Mouse (Mus musculus) thymus, adult 2 months (tissue): ENCODE measurements around the gene Dnah12. TPM values are rescaled to one million over a fixed set of nuclear protein-coding genes. Genes with fewer than 3 reads are reported as not detected.

Source experiments
- DNase-seq: peaks from one replicate; pipeline ENCODE4 v3.0.0; 2021
- H3K27ac ChIP-seq: fragments of 200-500 bp; 2 replicates; pipeline ENCODE4 v1.5.1; 2012; ENCODE audit warnings: low read length, control low read depth; ENCODE audit not compliant: control insufficient read depth, insufficient read depth
- H3K27me3 ChIP-seq: fragments of 200-500 bp; 2 replicates; pipeline ENCODE4 v1.6.1; 2012; ENCODE audit warnings: mild to moderate bottlenecking, low read length, moderate library complexity, mixed read lengths; ENCODE audit not compliant: control insufficient read depth, insufficient read depth
- H3K36me3 ChIP-seq: fragments of 200-500 bp; 2 replicates; pipeline ENCODE4 v1.6.1; 2012; ENCODE audit warnings: mild to moderate bottlenecking, low read length, moderate library complexity; ENCODE audit not compliant: control insufficient read depth, insufficient read depth
- H3K4me1 ChIP-seq: fragments of 200-500 bp; replicated peaks from 2 replicates; pipeline ENCODE4 v1.6.1; 2012; ENCODE audit warnings: low read length; ENCODE audit not compliant: control insufficient read depth, insufficient read depth
- H3K4me3 ChIP-seq: fragments of 200-500 bp; 2 replicates; pipeline ENCODE4 v1.5.1; 2012; ENCODE audit warnings: mild to moderate bottlenecking, low read length, control low read depth, moderate library complexity; ENCODE audit not compliant: control insufficient read depth, insufficient read depth
- CTCF ChIP-seq: fragments of 200-500 bp; IDR thresholded peaks from 2 replicates; pipeline ENCODE4 v1.5.1; 2012; ENCODE audit warnings: mild to moderate bottlenecking, control low read depth, low read length, moderate library complexity, borderline replicate concordance; ENCODE audit not compliant: control insufficient read depth, poor library complexity, insufficient read depth; ENCODE audit errors: extremely low read depth
- POLR2A ChIP-seq: fragments of 200-500 bp; IDR thresholded peaks from 2 replicates; pipeline ENCODE4 v1.6.1; 2012; ENCODE audit warnings: mild to moderate bottlenecking, low read length, control low read depth, moderate library complexity; ENCODE audit not compliant: control insufficient read depth, poor library complexity, insufficient read depth; ENCODE audit errors: extremely low read depth
- WGBS: fragments of 180-500 bp; shearing (Covaris S2); methylation state at CpG from one replicate; pipeline ENCODE4 v1.1.7; 2018; 5-methylcytosine and 5-hydroxymethylcytosine counted together
- polyA plus RNA-seq: library from polyadenylated mRNA; depleted of rRNA; stranded (reverse); fragments of >200 nt; gene quantifications from 2 replicates; pipeline ENCODE4 v1.2.3, GENCODE M21; 2012

Gene Dnah12
- polyA plus RNA-seq, 1 experiment = 0.03 TPM

GRCm38 (mm10) chr14:26879976-26880375 lies 186.9 kb downstream of the Dnah12 start:
- H3K4me3 ChIP-seq = no peak overlapping the region
- 60% methylated on average over 2 of the region's 2 CpGs for WGBS
- no peak overlapping the region for H3K27ac ChIP-seq
- DNase-seq = no peak
- H3K4me1 ChIP-seq = peaks cover 8% of the 10 kb centered on the region
- no peaks in the 10 kb centered on the region for H3K36me3 ChIP-seq
- no peaks in the 10 kb centered on the region for H3K27me3 ChIP-seq
- no peak for TF ChIP-seq POLR2A
- TF ChIP-seq CTCF = no peak

- Histone ChIP-seq H3K27me3 (no peaks in the 10 kb centered on the region), H3K27ac (no peak overlapping the region), H3K4me1 (peaks cover 8% of the 10 kb centered on the region), H3K36me3 (no peaks in the 10 kb centered on the region), H3K4me3 (no peak overlapping the region)
- WGBS = 84% methylated on average over 5 of the region's 5 CpGs
- TF ChIP-seq CTCF (no peak), POLR2A (no peak)
- DNase-seq = no peak
These were observed 188.6 kb downstream of the Dnah12 start for GRCm38 (mm10) chr14:26881700-26882099.

- 92% methylated on average over 3 of the region's 3 CpGs for WGBS
- no peaks in the 10 kb centered on the region for H3K4me1 ChIP-seq
These were observed 194.2 kb downstream of the Dnah12 start for GRCm38 (mm10) chr14:26887244-26887643.

GRCm38 (mm10) chr14:26890777-26891176 lies 197.7 kb downstream of the Dnah12 start:
- no peaks in the 10 kb centered on the region for H3K27me3 ChIP-seq
- TF ChIP-seq POLR2A = no peak
- TF ChIP-seq CTCF = no peak
- H3K27ac ChIP-seq = no peak overlapping the region
- H3K4me3 ChIP-seq = no peak overlapping the region
- H3K36me3 ChIP-seq = no peaks in the 10 kb centered on the region
- WGBS = over 99% methylated on average over 3 of the region's 3 CpGs
- H3K4me1 ChIP-seq = no peaks in the 10 kb centered on the region
- DNase-seq = no peak

More at GRCm38 (mm10) chr14:26887244-26887643, 194.2 kb downstream of the Dnah12 start:
- Histone ChIP-seq H3K36me3 (no peaks in the 10 kb centered on the region), H3K27me3 (no peaks in the 10 kb centered on the region), H3K27ac (no peak overlapping the region), H3K4me3 (no peak overlapping the region)
- no peak for DNase-seq
- TF ChIP-seq CTCF = no peak
- TF ChIP-seq POLR2A = no peak

- DNase-seq = no peak
- no peaks in the 10 kb centered on the region for H3K27me3 ChIP-seq
- no peak within 1 kb of the TSS for H3K27ac ChIP-seq
- WGBS = 97% methylated on average over 4 of the region's 4 CpGs
- H3K4me3 ChIP-seq = no peak within 1 kb of the TSS
- H3K36me3 ChIP-seq = no peaks in the 10 kb centered on the region
- H3K4me1 ChIP-seq = no peaks in the 10 kb centered on the region
- no peak for TF ChIP-seq POLR2A
- TF ChIP-seq CTCF = no peak
These were observed 201.3 kb downstream of the Dnah12 start, which contains the start of gene Asb14 for GRCm38 (mm10) chr14:26894392-26894791. TSS of gene Asb14 (plus strand) at chr14:26894557.

- TF ChIP-seq POLR2A (no peak), CTCF (no peak)
- H3K27ac ChIP-seq = no peak overlapping the region
- no peaks in the 10 kb centered on the region for H3K36me3 ChIP-seq
- no peak for DNase-seq
- H3K4me1 ChIP-seq = no peaks in the 10 kb centered on the region
- WGBS = 94% methylated on average over 2 of the region's 2 CpGs
- H3K27me3 ChIP-seq = no peaks in the 10 kb centered on the region; the same call in 1 of the 2 replicates
- no peak overlapping the region for H3K4me3 ChIP-seq
These were observed 206.4 kb downstream of the Dnah12 start for GRCm38 (mm10) chr14:26899490-26899889.

GRCm38 (mm10) chr14:26900893-26901292 lies 207.8 kb downstream of the Dnah12 start:
- Histone ChIP-seq H3K4me3 (no peak overlapping the region), H3K27ac (no peak overlapping the region), H3K4me1 (no peaks in the 10 kb centered on the region), H3K27me3 (no peaks in the 10 kb centered on the region; the same call in 1 of the 2 replicates), H3K36me3 (no peaks in the 10 kb centered on the region)
- TF ChIP-seq CTCF (no peak), POLR2A (no peak)
- WGBS = 96% methylated on average over 12 of the region's 12 CpGs
- DNase-seq = no peak
